Mouse (Mus musculus) stomach, embryonic 16.5 days (tissue): Measurements from ENCODE around the gene 1700001L19Rik. TPM values are rescaled to one million over a fixed set of nuclear protein-coding genes. Genes with fewer than 3 reads are reported as not detected.
A peak's percentile ranks its signal among the peaks of the same experiment; 100 is the strongest.
"Not testable (repeated sequence)": the region's sequence is repeated elsewhere in the genome, so short reads cannot be mapped to it uniquely, and the experiment has no call there.

Source experiments
- ATAC-seq: fragments of 200-750 bp; cut with Nextera tagmentation; 2 replicates; pipeline ENCODE4 v1.8.0; 2017; ENCODE audit warnings: moderate number of reproducible peaks, moderate TSS enrichment; ENCODE audit not compliant: insufficient read depth, low FRiP score
- H3K27ac ChIP-seq: fragments of 300-500 bp; sonication (generic); 2 replicates; pipeline ENCODE4 v1.5.1; 2014; ENCODE audit warnings: low read length
- H3K27me3 ChIP-seq: fragments of 300-500 bp; sonication (generic); 2 replicates; pipeline ENCODE4 v1.6.1; 2014; ENCODE audit warnings: low read length, control low read depth, mixed read lengths; ENCODE audit not compliant: control insufficient read depth, insufficient read depth
- H3K36me3 ChIP-seq: fragments of 300-500 bp; sonication (generic); 2 replicates; pipeline ENCODE4 v1.6.1; 2014; ENCODE audit warnings: low read length; ENCODE audit not compliant: control insufficient read depth, insufficient read depth
- H3K4me1 ChIP-seq: fragments of 300-500 bp; sonication (generic); 2 replicates; pipeline ENCODE4 v1.6.1; 2014; ENCODE audit warnings: low read length, control low read depth, mixed read lengths; ENCODE audit not compliant: control insufficient read depth, insufficient read depth
- H3K4me2 ChIP-seq: fragments of 300-500 bp; sonication (generic); 2 replicates; pipeline ENCODE4 v1.6.1; 2014; ENCODE audit warnings: low read depth, low read length, mixed read lengths
- H3K4me3 ChIP-seq: fragments of 300-500 bp; sonication (generic); replicated peaks from 2 replicates; pipeline ENCODE4 v1.5.1; 2014; ENCODE audit warnings: mild to moderate bottlenecking, low read length
- H3K9ac ChIP-seq: fragments of 300-500 bp; sonication (generic); 2 replicates; pipeline ENCODE4 v1.6.1; 2014; ENCODE audit warnings: low read length
- H3K9me3 ChIP-seq: fragments of 300-500 bp; sonication (generic); replicated peaks from 2 replicates; pipeline ENCODE4 v1.6.1; 2016; ENCODE audit warnings: low read length, control low read depth; ENCODE audit not compliant: control insufficient read depth
- WGBS: fragments of 180-500 bp; shearing (Covaris S2); extraction: QIAGEN DNeasy Blood & Tissue Kit; methylation state at CpG from one replicate; pipeline ENCODE4 v1.1.7; 2014; 5-methylcytosine and 5-hydroxymethylcytosine counted together
- polyA plus RNA-seq: library from polyadenylated mRNA; unstranded; fragments of >200 nt; fragmentation: Nextera tagmentation; extraction: Ambion mirVana; gene quantifications from 2 replicates; pipeline ENCODE4 v1.2.1, GENCODE M21; 2015

1700001L19Rik gene
- polyA plus RNA-seq, result 0.20 and 0.63 TPM in 2 replicates

GRCm38 (mm10) chr13:68597199-68597598 lies at the start of gene 1700001L19Rik:
TSS of gene 1700001L19Rik (plus strand) at chr13:68597421.
- 11% methylated on average over 10 of the region's 10 CpGs for WGBS
- no peak for ATAC-seq
- H3K4me3 ChIP-seq, result peak within 1 kb of the TSS; percentile 17; the same call in 1 of the 2 replicates
- H3K4me1 ChIP-seq, result peaks cover 3% of the 10 kb centered on the region; the same call in 1 of the 2 replicates
- no peaks in the 10 kb centered on the region for H3K9me3 ChIP-seq
- no peak within 1 kb of the TSS for H3K9ac ChIP-seq
- no peaks in the 10 kb centered on the region for H3K27me3 ChIP-seq
- H3K27ac ChIP-seq, result no peak within 1 kb of the TSS
- H3K36me3 ChIP-seq, result peaks cover 12% of the 10 kb centered on the region
- H3K4me2 ChIP-seq, result peak within 1 kb of the TSS; percentile 48

GRCm38 (mm10) chr13:68553391-68553790 lies 43.8 kb upstream of the 1700001L19Rik start:
- H3K4me1 ChIP-seq, H3K4me3 ChIP-seq, ATAC-seq, H3K27me3 ChIP-seq, H3K9ac ChIP-seq, H3K9me3 ChIP-seq, H3K4me2 ChIP-seq, H3K36me3 ChIP-seq, H3K27ac ChIP-seq: not testable (repeated sequence)
- 18% methylated on average over 4 of the region's 6 CpGs for WGBS

GRCm38 (mm10) chr13:68568110-68568509 lies 29.1 kb upstream of the 1700001L19Rik start:
- Histone ChIP-seq H3K27me3 (no peaks in the 10 kb centered on the region), H3K4me3 (no peak overlapping the region), H3K4me2 (no peak overlapping the region), H3K9me3 (no peaks in the 10 kb centered on the region), H3K4me1 (no peaks in the 10 kb centered on the region; the same call in 1 of the 2 replicates), H3K27ac (no peak overlapping the region), H3K36me3 (peaks cover 29% of the 10 kb centered on the region), H3K9ac (no peak overlapping the region)
- WGBS, result 93% methylated on average over 9 of the region's 9 CpGs
- ATAC-seq, result no peak

- Histone ChIP-seq H3K4me1 (no peaks in the 10 kb centered on the region; the same call in 1 of the 2 replicates), H3K9ac (no peak overlapping the region), H3K4me2 (no peak overlapping the region), H3K9me3 (no peaks in the 10 kb centered on the region), H3K36me3 (peaks cover 29% of the 10 kb centered on the region), H3K27ac (no peak overlapping the region), H3K27me3 (no peaks in the 10 kb centered on the region), H3K4me3 (no peak overlapping the region)
- ATAC-seq, result no peak
- 92% methylated on average over 11 of the region's 11 CpGs for WGBS
Observed at GRCm38 (mm10) chr13:68568548-68568947, 28.7 kb upstream of the 1700001L19Rik start.

- H3K4me2 ChIP-seq, result 0 out of 2 replicates have a peak overlapping the region, but pooled peaks have one; percentile 1
- H3K27me3 ChIP-seq, result no peaks in the 10 kb centered on the region
- no peak overlapping the region for H3K4me3 ChIP-seq
- H3K36me3 ChIP-seq, result peaks cover 21% of the 10 kb centered on the region
- no peak overlapping the region for H3K9ac ChIP-seq
- no peak overlapping the region for H3K27ac ChIP-seq
- no peaks in the 10 kb centered on the region; the same call in 1 of the 2 replicates for H3K4me1 ChIP-seq
- no peaks in the 10 kb centered on the region for H3K9me3 ChIP-seq
- no peak for ATAC-seq
- 54% methylated on average over 17 of the region's 17 CpGs for WGBS
Observed at GRCm38 (mm10) chr13:68569589-68570336, 27.5 kb upstream of the 1700001L19Rik start.

- Histone ChIP-seq H3K27me3 (no peaks in the 10 kb centered on the region), H3K4me1 (no peaks in the 10 kb centered on the region; the same call in 1 of the 2 replicates), H3K9me3 (no peaks in the 10 kb centered on the region), H3K9ac (no peak overlapping the region), H3K4me3 (no peak overlapping the region), H3K4me2 (no peak overlapping the region), H3K36me3 (peaks cover 10% of the 10 kb centered on the region), H3K27ac (peak overlapping the region; percentile 56; the same call in 1 of the 2 replicates)
- no peak for ATAC-seq
- 78% methylated on average over 19 of the region's 19 CpGs for WGBS
Observed at GRCm38 (mm10) chr13:68572247-68572646, 25.0 kb upstream of the 1700001L19Rik start.

GRCm38 (mm10) chr13:68572966-68573913 lies 24.0 kb upstream of the 1700001L19Rik start:
- peak; percentile 49; the same call in 1 of the 2 replicates for ATAC-seq
- H3K27me3 ChIP-seq, result no peaks in the 10 kb centered on the region
- H3K27ac ChIP-seq, result peak overlapping the region; percentile 56
- no peaks in the 10 kb centered on the region for H3K9me3 ChIP-seq
- WGBS, result 66% methylated on average over 10 of the region's 10 CpGs
- H3K36me3 ChIP-seq, result peaks cover 10% of the 10 kb centered on the region
- H3K4me3 ChIP-seq, result no peak overlapping the region
- H3K4me2 ChIP-seq, result no peak overlapping the region
- H3K4me1 ChIP-seq, result no peaks in the 10 kb centered on the region; the same call in 1 of the 2 replicates
- H3K9ac ChIP-seq, result 0 out of 2 replicates have a peak overlapping the region, but pooled peaks have one; percentile 32

GRCm38 (mm10) chr13:68574398-68574797 lies 22.8 kb upstream of the 1700001L19Rik start:
- H3K27ac ChIP-seq, result no peak overlapping the region
- no peaks in the 10 kb centered on the region for H3K9me3 ChIP-seq
- no peak overlapping the region for H3K9ac ChIP-seq
- ATAC-seq, result no peak
- H3K4me1 ChIP-seq, result no peaks in the 10 kb centered on the region; the same call in 1 of the 2 replicates
- no peaks in the 10 kb centered on the region for H3K27me3 ChIP-seq
- 73% methylated on average over 4 of the region's 4 CpGs for WGBS
- H3K36me3 ChIP-seq, result peaks cover 10% of the 10 kb centered on the region
- H3K4me3 ChIP-seq, result no peak overlapping the region
- H3K4me2 ChIP-seq, result no peak overlapping the region
